Mouse (Mus musculus): ENCODE data around the gene Cdh23.

Gene Cdh23

GRCm38 (mm10) chr10:60349056-60349455 lies 347.2 kb downstream of the Cdh23 start:
- DNase-seq (ENCODE audit: extremely low read depth, low read depth, low spot score): no peak

DNA sequence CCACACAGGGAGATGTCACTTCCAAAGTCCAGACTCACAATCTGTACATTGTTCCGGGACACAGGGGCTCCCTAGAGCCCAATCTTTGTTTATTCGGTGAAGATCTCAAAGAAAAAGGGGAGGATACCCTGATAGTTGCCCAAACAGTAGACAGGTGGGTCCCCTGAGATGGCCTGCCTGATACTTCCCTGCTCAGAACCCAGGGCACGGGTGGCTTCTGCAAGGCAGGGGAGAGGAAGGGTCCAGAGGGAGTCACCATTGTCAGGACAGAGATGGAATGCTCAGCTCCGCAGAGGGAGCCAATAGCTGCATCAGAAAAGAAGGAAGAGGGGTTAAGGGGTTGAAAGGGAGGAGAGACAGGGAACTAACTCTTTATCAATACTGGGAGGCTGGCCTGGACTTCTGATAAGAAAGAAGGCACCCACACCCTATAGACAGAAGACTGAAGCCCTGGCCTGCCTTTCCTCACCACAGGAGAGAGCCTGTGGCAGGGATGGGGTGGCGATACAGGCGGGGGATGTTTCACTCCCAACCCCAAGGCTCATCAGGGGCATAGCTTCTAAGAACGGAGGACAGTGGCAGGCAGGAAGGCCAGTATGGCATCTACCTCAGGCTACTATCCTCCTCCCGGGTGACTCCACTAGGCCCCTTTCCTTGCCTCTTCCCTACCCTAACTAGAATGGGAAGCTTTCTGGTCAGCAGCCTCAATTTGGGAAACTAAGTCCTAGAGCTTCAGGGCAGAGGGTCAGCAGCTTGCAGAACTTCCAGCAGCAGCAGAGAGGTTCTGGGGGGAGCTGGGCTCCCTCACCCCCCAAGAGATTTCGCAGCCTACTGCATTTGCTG lies 348.3 kb downstream of the Cdh23 start:
- DNase-seq (ENCODE audit: extremely low read depth, low read depth, low spot score): no peak

DNA sequence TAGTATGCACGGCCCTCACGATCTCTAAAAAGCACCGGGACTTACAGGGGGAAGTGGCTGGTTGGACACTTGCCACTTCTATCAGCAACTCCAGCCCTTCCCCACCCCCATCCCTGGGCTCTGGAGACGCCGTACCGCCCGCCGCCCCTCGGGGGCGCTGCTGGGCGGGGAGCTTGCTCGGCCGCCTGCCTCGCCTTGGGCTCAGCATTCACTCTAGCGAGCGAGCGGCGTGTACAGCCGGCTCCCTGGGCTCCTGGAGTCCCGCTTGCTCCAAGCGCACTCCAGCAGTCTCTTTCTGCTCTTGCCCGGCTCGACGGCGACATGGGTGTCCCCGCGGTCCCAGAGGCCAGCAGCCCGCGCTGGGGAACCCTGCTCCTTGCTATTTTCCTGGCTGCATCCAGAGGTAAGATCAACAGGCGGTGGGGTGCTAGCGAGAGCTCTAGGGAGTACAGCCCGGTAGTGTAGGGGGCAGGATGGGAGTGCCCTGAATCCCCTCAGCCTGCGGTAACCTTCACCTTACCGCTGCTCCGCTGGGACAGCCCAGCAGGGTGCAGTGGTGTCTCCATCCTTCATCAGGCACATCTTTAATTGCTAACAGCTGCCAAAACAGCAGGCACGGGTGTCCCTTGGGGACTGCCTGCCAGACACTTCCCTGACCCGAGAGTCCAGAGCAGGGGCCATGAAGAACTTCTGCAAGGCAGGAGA lies 349.4 kb downstream of the Cdh23 start, which contains the start of gene Vsir:
Vsir (plus strand) TSS at position 151 of the 705 bp plus-strand sequence.
- no peak for DNase-seq (ENCODE audit: extremely low read depth, low read depth, low spot score)

GRCm38 (mm10) chr10:60346056-60346455 lies 350.2 kb downstream of the Cdh23 start:
- no peak for DNase-seq (ENCODE audit: extremely low read depth, low read depth, low spot score)

DNA sequence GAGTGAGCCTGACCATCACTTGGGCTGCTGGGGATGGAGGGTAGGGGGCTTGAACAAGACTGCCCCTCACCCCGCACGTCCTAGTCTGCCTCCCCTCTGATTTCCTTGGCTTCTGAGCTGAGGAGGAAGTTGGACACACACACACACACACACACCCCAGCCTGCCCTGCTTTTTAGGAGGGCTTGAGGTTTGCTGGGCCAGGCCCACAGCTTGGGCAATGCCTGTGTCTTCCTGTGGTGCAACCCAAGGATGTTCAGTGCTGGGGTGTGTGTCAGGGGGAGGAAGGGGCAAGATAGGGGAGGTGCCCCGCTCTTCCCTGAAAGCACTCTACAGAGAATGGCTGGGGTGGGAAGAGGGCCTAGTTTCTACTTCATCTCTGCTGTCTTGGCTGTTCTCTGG lies 352.2 kb downstream of the Cdh23 start:
- no peak for DNase-seq (ENCODE audit: extremely low read depth, low read depth, low spot score)

GRCm38 (mm10) chr10:60341528-60341927 lies 354.8 kb downstream of the Cdh23 start:
- DNase-seq (ENCODE audit: extremely low read depth, low read depth, low spot score): no peak

DNA sequence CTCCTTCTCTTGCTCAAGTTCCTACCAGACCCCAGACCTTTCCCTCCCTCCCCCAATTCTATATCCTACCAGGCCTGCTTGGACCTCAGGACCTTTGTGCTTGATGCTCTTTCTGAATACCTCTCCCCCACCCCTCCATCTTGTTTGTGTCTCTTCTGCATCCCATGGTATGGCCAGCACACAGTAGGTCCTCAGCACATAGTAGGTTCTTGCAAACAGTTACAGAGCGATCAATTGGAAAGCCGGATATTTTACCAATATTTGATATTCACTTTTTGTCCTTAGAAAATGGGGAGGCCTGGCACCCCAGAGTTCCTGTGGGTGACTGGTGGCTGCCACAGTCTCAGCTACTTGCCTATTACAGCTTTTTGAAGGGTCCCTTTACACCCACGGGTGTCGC lies 361.3 kb downstream of the Cdh23 start:
- no peak for DNase-seq (ENCODE audit: extremely low read depth, low read depth, low spot score)

DNA sequence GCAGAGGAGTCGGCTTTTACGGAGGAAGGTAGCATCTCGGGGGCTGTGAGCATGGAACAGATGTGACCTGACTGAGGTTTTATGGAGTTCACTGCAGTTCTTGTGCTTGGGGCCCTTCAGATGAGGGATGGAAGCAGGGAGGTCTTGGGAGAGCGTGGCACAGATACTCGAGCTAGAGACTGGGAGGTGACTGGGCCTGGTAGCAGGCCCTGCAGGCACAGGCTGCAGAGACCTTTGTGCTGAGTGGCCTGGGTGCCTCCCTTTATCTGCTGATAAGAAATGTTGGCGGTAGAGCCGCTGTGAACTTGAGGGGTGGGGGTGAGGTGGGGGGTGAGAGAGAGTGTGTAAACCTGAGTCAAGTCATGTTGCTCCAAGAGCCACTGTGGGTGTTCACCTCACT lies 361.7 kb downstream of the Cdh23 start:
- DNase-seq (ENCODE audit: extremely low read depth, low read depth, low spot score): no peak

DNA sequence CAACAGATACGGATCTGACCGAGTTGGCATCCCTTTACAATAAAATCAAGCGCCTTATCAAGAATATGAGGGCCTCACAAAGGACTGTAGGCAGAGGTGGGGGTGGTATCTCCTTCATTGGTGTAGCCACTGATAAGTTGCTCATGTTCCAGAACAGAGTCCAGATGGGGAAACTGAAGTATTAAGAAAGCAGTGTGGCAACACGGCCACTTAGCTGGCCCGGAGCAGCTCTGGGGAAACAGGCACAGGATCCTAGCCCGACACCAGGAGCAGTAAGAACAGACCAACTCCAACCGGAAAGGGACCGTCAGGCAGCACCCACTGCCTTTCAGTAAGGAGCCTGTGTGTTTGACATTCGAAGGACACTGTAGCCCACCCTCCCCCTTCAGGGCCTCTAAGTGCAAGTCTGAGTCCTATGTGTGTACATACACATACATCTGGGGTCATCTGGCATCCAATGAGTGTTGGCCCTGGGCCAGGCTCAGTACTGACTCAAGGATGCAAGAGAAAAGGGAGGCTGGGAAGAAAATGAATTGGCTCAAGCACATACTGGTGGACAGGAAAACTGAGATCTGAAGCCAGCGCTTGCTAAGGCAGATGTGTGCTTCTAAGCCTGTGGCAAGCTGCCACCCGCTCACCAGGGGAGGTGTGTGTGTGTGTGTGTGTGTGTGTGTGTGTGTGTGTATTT lies 367.2 kb downstream of the Cdh23 start:
- no peak for DNase-seq (ENCODE audit: extremely low read depth, low read depth, low spot score)

DNA sequence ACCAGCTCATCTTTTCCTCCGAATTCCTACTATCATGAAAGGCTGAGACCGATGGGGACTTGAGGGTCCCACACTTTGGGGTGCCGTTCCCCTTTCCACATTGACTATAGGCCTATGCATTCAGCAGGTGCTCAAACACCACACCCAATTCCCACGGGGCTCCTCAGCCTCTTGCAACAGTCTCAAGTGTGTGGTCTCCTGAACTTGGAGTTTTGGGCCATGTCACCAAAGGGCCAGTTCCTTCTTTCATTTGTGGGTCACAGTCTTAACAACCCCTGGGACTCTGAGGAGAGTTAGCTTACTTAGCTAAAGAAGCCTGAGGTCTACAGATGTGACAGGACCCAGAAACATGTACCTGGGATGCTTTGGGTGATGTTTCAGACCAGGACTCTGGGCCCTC lies 380.1 kb downstream of the Cdh23 start:
- DNase-seq (ENCODE audit: extremely low read depth, low read depth, low spot score): no peak

- no peak for DNase-seq (ENCODE audit: extremely low read depth, low read depth, low spot score)
These were observed 382.7 kb downstream of the Cdh23 start for GRCm38 (mm10) chr10:60313606-60314005.

DNA sequence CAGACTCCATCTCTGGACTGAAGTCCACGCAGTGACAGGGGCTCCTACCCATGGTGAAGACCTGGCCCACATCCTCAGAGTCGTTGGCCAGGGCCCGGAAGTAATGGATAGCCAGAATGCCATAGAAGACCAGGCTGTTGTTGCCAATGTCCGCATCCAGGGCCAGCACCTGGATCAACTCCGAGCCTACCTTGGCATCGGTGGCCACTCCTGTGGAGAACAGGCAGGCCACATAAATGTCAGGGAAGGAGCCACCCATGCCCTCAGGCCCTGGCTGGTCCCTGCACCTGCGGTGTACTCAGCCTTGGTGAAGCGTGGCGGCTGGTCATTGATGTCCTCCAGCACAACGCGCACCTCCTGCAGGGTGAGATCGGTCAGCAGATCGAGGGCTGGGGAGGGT lies 385.7 kb downstream of the Cdh23 start:
- DNase-seq (ENCODE audit: extremely low read depth, low read depth, low spot score): no peak

GRCm38 (mm10) chr10:60304854-60305628 lies 391.2 kb downstream of the Cdh23 start:
- DNase-seq (ENCODE audit: extremely low read depth, low read depth, low spot score): no peak

DNA sequence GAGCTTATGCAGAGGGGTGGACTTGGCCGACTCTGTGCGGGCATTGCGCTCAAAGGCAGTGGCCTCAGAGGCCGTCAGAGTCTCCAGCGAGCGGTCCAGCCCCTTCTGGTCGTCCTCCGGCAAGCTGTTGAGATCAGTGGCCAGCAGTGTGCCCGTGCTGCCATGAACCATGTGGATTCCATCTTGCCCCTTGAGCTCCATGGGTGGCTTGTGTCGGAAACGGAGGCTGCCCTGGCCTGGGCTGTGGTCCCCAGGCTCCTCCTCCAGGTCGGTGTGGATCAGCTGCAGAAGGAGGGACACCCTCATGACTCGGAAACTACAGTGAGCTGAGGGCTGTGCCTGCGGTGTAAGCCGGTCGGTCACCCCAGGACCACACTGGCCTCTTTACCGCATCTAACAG lies 392.9 kb downstream of the Cdh23 start:
- DNase-seq (ENCODE audit: extremely low read depth, low read depth, low spot score): no peak

- no peak for DNase-seq (ENCODE audit: extremely low read depth, low read depth, low spot score)
These were observed 396.7 kb downstream of the Cdh23 start for GRCm38 (mm10) chr10:60299636-60300035.

- DNase-seq (ENCODE audit: extremely low read depth, low read depth, low spot score): peak; percentile 88
These were observed 400.3 kb downstream of the Cdh23 start for GRCm38 (mm10) chr10:60296027-60296426.

GRCm38 (mm10) chr10:60295356-60295755 lies 400.9 kb downstream of the Cdh23 start:
- DNase-seq (ENCODE audit: extremely low read depth, low read depth, low spot score): no peak

- DNase-seq (ENCODE audit: extremely low read depth, low read depth, low spot score): no peak
These were observed 401.7 kb downstream of the Cdh23 start for GRCm38 (mm10) chr10:60294621-60295020.

DNA sequence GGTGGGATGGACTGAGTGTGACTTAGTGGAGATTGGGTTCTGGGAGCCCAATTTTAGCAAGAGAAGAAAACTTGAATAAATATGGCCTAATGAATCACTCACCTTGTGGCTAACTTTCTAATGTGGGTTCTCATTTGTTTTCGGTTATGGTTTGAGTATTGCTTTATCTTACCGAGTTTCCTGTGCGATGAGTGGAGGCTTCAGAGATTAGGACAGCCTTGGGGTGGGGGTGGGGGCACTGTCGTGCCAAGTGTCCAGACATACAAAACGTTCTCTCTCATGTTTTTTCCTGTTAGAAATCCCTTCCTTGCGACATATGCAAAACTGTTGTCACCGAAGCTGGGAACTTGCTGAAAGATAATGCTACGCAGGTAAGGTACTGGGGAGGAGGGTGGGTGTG lies 404.1 kb downstream of the Cdh23 start:
- no peak for DNase-seq (ENCODE audit: extremely low read depth, low read depth, low spot score)

DNA sequence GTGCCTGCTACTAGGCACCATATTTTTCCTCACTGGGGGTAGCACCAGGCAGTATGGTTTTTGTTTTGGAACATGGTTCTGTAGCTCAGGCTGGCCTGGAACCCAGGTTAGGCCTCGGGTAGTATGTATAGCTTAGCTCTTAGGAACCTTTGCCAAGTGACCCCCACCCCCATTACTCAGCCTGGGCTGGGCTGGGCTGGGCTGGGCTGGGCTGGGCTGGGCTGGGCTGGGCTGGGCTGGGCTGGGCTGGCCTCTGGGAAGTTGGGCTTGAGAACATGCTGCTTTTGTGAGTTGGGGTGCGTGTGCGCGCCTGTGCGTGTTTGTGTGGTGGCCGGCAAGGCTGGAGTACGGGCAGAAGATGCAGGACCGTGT lies 405.6 kb downstream of the Cdh23 start:
- no peak for DNase-seq (ENCODE audit: extremely low read depth, low read depth, low spot score)

All from fat pad, adult 2 months (tissue).